Mouse (Mus musculus) T-helper 2 cell (primary cell): Measurements from ENCODE around the gene Proser3.

ENCODE experiments used
- in situ Hi-C: fragments of 300-600 bp; cut with MboI, MseI; formaldehyde crosslinking; loops from one replicate; pipeline ENCODE4 v1.15.1; 2025; ENCODE audit warnings: high pct_unique_total_duplicates

Gene Proser3

GRCm38 (mm10) chr7:30552102-30553020 is at the start of gene Proser3, which contains the start of gene Hspb6:
TSS of gene Proser3 (minus strand) at chr7:30552299.
TSS of gene Hspb6 (plus strand) at chr7:30552178.
- in situ Hi-C loops, result no loop called here

- in situ Hi-C loops, result no loop called here
Observed at GRCm38 (mm10) chr7:30600651-30601050, 48.6 kb upstream of the Proser3 start.

GRCm38 (mm10) chr7:30599933-30600353 is 47.8 kb upstream of the Proser3 start:
- in situ Hi-C loops, result no loop called here

GRCm38 (mm10) chr7:30598786-30599185 is 46.7 kb upstream of the Proser3 start, which contains the start of gene Zbtb32:
TSS of gene Zbtb32 (minus strand) at chr7:30598909.
- in situ Hi-C loops, result no loop called here

- in situ Hi-C loops, result no loop called here
Observed at GRCm38 (mm10) chr7:30596811-30597210, 44.7 kb upstream of the Proser3 start.

GRCm38 (mm10) chr7:30596093-30596492 is 44.0 kb upstream of the Proser3 start:
- in situ Hi-C loops, result no loop called here

GRCm38 (mm10) chr7:30594510-30595024 is 42.5 kb upstream of the Proser3 start:
- in situ Hi-C loops, result no loop called here

GRCm38 (mm10) chr7:30593579-30594509 is 41.7 kb upstream of the Proser3 start:
- in situ Hi-C loops, result no loop called here

- in situ Hi-C loops, result no loop called here
Observed at GRCm38 (mm10) chr7:30592772-30593423, 40.8 kb upstream of the Proser3 start.

GRCm38 (mm10) chr7:30591605-30591951 is 39.5 kb upstream of the Proser3 start:
- in situ Hi-C loops, result no loop called here

GRCm38 (mm10) chr7:30590927-30591604 is 39.0 kb upstream of the Proser3 start:
- in situ Hi-C loops, result no loop called here

GRCm38 (mm10) chr7:30589435-30590301 is 37.6 kb upstream of the Proser3 start:
- in situ Hi-C loops, result no loop called here

- in situ Hi-C loops, result no loop called here
Observed at GRCm38 (mm10) chr7:30588676-30589434, 36.8 kb upstream of the Proser3 start, which contains the start of gene Kmt2b. TSS of gene Kmt2b (minus strand) at chr7:30588726.

GRCm38 (mm10) chr7:30587842-30588667 is 36.0 kb upstream of the Proser3 start:
- in situ Hi-C loops, result no loop called here

- in situ Hi-C loops, result no loop called here
Observed at GRCm38 (mm10) chr7:30586455-30587020, 34.4 kb upstream of the Proser3 start.

GRCm38 (mm10) chr7:30585170-30585569 is 33.1 kb upstream of the Proser3 start:
- in situ Hi-C loops, result no loop called here

- in situ Hi-C loops, result loop anchor here (5.0 kb wide), 1 partner anchor 33 kb away; no protein-coding TSS in a partner anchor
Observed at GRCm38 (mm10) chr7:30584339-30584738, 32.2 kb upstream of the Proser3 start.

- in situ Hi-C loops, result loop anchor here (5.0 kb wide), 1 partner anchor 36 kb away; no protein-coding TSS in a partner anchor
Observed at GRCm38 (mm10) chr7:30581547-30581946, 29.4 kb upstream of the Proser3 start.
